Mouse (Mus musculus) embryonic facial prominence, embryonic 11.5 days (tissue): ENCODE measurements around the gene Ttll6. TPM values are rescaled to one million over a fixed set of nuclear protein-coding genes. Genes with fewer than 3 reads are reported as not detected.

ENCODE experiments used
- ATAC-seq: fragments of 200-750 bp; cut with Nextera tagmentation; replicated peaks from 2 replicates; pipeline ENCODE4 v1.8.0; 2017; ENCODE audit warnings: low read depth; ENCODE audit not compliant: insufficient number of reproducible peaks, low FRiP score, low TSS enrichment
- DNase-seq: peaks from one replicate; pipeline ENCODE4 v3.0.0-alpha.2; 2015; ENCODE audit warnings: low spot score
- H3K27ac ChIP-seq: fragments of 300-500 bp; sonication (generic); replicated peaks from 2 replicates; pipeline ENCODE4 v1.5.1; 2014; ENCODE audit warnings: mild to moderate bottlenecking, low read depth, low read length, control low read depth
- H3K27me3 ChIP-seq: fragments of 300-500 bp; sonication (generic); 2 replicates; pipeline ENCODE4 v1.6.1; 2014; ENCODE audit warnings: mild to moderate bottlenecking, low read length, moderate library complexity, mixed read lengths; ENCODE audit not compliant: control insufficient read depth, insufficient read depth
- H3K36me3 ChIP-seq: fragments of 300-500 bp; sonication (generic); replicated peaks from 2 replicates; pipeline ENCODE4 v1.6.1; 2014; ENCODE audit warnings: low read depth, mild to moderate bottlenecking, low read length, moderate library complexity, mixed read lengths; ENCODE audit not compliant: control insufficient read depth, insufficient read depth
- H3K4me1 ChIP-seq: fragments of 300-500 bp; sonication (generic); 2 replicates; pipeline ENCODE4 v1.6.1; 2014; ENCODE audit warnings: low read length, mixed read lengths; ENCODE audit not compliant: control insufficient read depth, insufficient read depth
- H3K4me2 ChIP-seq: fragments of 300-500 bp; sonication (generic); 2 replicates; pipeline ENCODE4 v1.6.1; 2014; ENCODE audit warnings: low read depth, mild to moderate bottlenecking, control low read depth, low read length, moderate library complexity
- H3K4me3 ChIP-seq: fragments of 300-500 bp; sonication (generic); 2 replicates; pipeline ENCODE4 v1.5.1; 2014; ENCODE audit warnings: low read depth, low read length, control low read depth
- H3K9ac ChIP-seq: fragments of 300-500 bp; sonication (generic); replicated peaks from 2 replicates; pipeline ENCODE4 v1.6.1; 2014; ENCODE audit warnings: mild to moderate bottlenecking, control low read depth, low read length
- H3K9me3 ChIP-seq: fragments of 300-500 bp; sonication (generic); replicated peaks from 2 replicates; pipeline ENCODE4 v1.6.1; 2016; ENCODE audit warnings: mild to moderate bottlenecking, low read length, inconsistent platforms, mixed read lengths; ENCODE audit not compliant: control insufficient read depth
- WGBS: fragments of 180-500 bp; shearing (Covaris S2); extraction: QIAGEN DNeasy Blood & Tissue Kit; methylation state at CpG from one replicate; pipeline ENCODE4 v1.1.7; 2014; 5-methylcytosine and 5-hydroxymethylcytosine counted together
- polyA plus RNA-seq: library from polyadenylated mRNA; unstranded; fragments of >200 nt; fragmentation: Nextera tagmentation; extraction: Ambion mirVana; gene quantifications from 2 replicates; pipeline ENCODE4 v1.2.1, GENCODE M21; 2014

Gene Ttll6
- polyA plus RNA-seq, 1 experiment from 2014 or later: not detected

DNA sequence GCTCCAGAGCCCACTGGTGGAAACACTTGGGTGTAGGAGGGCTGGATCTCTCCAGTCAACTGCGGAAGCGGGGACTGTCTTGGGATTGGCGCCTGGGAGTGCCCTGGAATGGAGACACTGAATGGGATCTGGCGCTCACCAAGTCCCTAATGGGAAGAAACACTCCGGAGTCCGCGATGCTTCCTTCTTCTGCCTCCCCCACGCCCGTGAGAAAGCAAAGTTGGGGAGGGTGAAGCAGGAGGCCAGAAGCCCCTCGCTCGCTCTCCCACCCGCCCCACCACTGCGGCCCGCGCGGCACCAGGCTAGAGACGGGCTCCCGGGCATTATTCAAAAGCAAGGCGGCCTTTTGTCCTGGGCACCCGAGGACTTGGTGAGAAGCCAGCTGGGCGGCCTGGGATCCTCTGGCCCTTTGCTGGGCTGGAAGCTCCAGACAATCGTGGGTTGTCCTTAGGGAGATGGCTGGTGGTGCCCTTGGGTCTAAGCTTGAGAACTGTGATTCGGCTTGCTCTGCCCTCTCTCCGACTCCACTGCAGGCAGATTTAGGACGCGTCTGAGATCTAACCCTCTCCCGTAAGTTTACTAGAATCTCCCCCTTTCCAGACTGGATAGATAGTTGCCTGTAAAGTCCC is 44.1 kb downstream of the Ttll6 start:
- Histone ChIP-seq H3K27ac (no peak overlapping the region), H3K36me3 (no peaks in the 10 kb centered on the region), H3K4me3 (no peak overlapping the region), H3K9me3 (no peaks in the 10 kb centered on the region), H3K4me2 (no peak overlapping the region), H3K9ac (no peak overlapping the region), H3K27me3 (peaks cover 90% of the 10 kb centered on the region), H3K4me1 (no peaks in the 10 kb centered on the region)
- under 1% methylated on average over 27 of the region's 27 CpGs for WGBS
- DNase-seq (no peak), ATAC-seq (no peak)

DNA sequence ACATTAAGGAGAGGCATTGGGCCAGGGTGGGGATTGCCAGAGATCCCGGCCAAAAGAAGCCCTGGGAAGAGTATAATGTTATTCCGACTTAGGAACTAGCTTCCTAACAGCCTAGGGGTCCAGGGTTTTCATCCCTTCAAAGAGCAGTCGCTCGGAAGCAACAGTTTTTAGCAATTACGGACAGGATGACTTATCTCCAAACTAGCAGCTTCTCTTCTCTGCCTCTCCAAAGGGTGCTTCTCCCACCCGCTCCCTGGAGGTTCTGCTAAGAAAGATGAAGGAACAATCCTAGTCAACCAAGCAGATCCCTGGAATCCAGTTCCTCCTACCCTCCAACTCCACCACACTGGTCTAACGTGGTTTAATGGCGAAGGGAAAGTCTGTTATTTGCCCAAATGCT is 44.8 kb downstream of the Ttll6 start:
- 1% methylated on average over 8 of the region's 8 CpGs for WGBS
- Histone ChIP-seq H3K27ac (no peak overlapping the region), H3K9me3 (no peaks in the 10 kb centered on the region), H3K4me1 (no peaks in the 10 kb centered on the region), H3K36me3 (no peaks in the 10 kb centered on the region), H3K27me3 (peaks cover 89% of the 10 kb centered on the region), H3K9ac (no peak overlapping the region), H3K4me2 (no peak overlapping the region), H3K4me3 (no peak overlapping the region)
- DNase-seq (no peak), ATAC-seq (no peak)

DNA sequence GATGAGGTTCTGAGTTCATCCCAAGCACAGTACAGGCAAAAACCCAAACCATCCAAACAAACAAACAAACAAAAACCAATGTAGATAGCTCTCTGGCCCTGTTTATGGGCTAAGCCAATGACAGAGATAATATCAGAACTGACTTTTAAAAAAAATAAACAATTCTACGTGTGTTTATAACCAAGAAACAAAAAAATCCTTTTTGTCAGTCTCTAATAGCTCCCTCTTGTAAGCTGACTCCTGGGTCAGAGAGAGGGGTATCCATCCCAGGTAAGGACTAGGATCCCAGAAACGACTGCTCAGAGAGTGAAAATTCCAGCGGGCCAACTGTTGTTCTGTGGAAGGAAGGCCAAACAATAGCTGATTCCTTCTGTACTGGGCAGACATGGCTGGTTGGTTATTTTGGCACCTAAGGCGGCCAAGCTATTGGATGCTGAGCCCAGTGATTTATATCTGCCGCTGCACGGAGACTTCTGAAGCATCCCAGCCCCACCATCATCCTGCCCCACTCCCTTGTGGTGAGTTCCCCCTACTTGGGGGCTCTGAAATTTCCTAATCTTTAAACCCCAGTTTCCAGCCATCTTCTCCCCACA is 45.4 kb downstream of the Ttll6 start:
- H3K9me3 ChIP-seq: no peaks in the 10 kb centered on the region
- H3K36me3 ChIP-seq: no peaks in the 10 kb centered on the region
- H3K27me3 ChIP-seq: peaks cover 87% of the 10 kb centered on the region
- no peak for ATAC-seq
- no peak overlapping the region for H3K4me3 ChIP-seq
- no peaks in the 10 kb centered on the region for H3K4me1 ChIP-seq
- no peak overlapping the region for H3K27ac ChIP-seq
- WGBS: 0% methylated on average over 6 of the region's 6 CpGs
- no peak overlapping the region for H3K4me2 ChIP-seq
- H3K9ac ChIP-seq: no peak overlapping the region
- no peak for DNase-seq

DNA sequence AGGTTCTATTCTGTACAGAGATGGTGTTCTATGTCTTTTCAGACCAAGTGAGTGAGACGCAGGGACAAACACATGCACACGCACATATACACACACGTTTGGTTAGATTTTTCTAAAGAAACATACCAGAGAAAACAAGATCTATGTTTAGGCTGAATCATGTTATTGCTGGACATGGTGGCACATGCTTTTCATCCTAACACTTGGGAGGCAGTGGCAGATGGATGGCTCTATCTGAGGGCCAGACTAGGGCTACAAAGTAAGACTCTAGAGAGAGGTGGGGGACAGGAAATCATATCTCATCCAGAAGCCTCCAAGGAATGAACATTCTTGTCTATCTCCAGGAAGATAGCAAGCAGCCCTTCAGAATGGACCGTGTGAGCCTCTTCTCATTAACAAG is 47.5 kb downstream of the Ttll6 start:
- WGBS: 20% methylated on average over 4 of the region's 4 CpGs
- no peaks in the 10 kb centered on the region for H3K9me3 ChIP-seq
- H3K4me1 ChIP-seq: no peaks in the 10 kb centered on the region
- no peak overlapping the region for H3K4me2 ChIP-seq
- peaks cover 87% of the 10 kb centered on the region for H3K27me3 ChIP-seq
- H3K9ac ChIP-seq: no peak overlapping the region
- no peak for ATAC-seq
- H3K4me3 ChIP-seq: no peak overlapping the region
- no peak for DNase-seq
- H3K27ac ChIP-seq: no peak overlapping the region
- H3K36me3 ChIP-seq: no peaks in the 10 kb centered on the region

DNA sequence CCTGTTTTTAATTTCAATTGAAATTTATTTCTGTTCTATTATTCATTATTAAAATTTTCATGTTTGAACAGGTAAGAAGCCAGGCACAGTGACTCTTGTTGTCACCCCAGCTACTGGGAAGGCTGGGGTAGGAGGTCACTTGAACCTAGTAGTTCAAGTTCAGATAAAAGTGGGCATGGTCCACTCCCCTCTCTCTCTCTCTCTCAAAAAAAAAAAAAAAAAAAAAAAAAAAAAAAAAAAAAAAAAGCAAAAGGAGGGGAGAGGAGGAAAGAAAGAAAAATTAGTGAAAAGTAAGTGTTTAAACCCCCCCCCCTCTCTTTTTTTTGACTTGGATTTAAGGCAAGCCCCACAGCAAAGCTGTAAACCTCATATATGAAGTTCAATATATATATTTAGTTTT is 50.6 kb downstream of the Ttll6 start:
- Histone ChIP-seq H3K9me3 (no peaks in the 10 kb centered on the region), H3K4me3 (no peak overlapping the region), H3K27me3 (peaks cover 88% of the 10 kb centered on the region), H3K27ac (no peak overlapping the region), H3K36me3 (no peaks in the 10 kb centered on the region), H3K9ac (no peak overlapping the region), H3K4me2 (no peak overlapping the region), H3K4me1 (no peaks in the 10 kb centered on the region)
- no peak for DNase-seq
- ATAC-seq: no peak

DNA sequence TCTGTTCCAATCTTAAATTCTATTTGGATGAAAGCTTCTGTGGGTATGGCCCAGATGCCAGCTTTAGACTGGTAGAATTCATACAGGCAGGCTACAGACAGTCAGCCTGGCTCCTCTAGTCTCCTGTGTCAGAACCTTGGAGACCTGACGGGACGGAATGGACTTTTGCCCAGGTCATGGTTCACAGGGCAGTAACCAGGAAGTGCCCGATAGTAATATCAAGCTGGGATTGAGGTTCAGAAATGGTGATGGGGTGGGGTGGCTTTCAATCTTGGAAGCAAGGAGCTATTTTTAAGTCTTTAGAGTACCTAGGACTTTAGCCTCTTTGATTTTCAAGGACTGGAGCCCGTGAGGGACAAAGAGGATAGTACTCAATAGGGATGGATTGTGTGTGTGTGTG is 53.7 kb downstream of the Ttll6 start:
- no peak overlapping the region for H3K4me2 ChIP-seq
- no peaks in the 10 kb centered on the region for H3K9me3 ChIP-seq
- no peaks in the 10 kb centered on the region for H3K36me3 ChIP-seq
- WGBS: 16% methylated on average over 4 of the region's 4 CpGs
- no peak overlapping the region for H3K4me3 ChIP-seq
- peaks cover 86% of the 10 kb centered on the region for H3K27me3 ChIP-seq
- no peak overlapping the region for H3K9ac ChIP-seq
- no peak for ATAC-seq
- no peak for DNase-seq
- no peaks in the 10 kb centered on the region for H3K4me1 ChIP-seq
- no peak overlapping the region for H3K27ac ChIP-seq

DNA sequence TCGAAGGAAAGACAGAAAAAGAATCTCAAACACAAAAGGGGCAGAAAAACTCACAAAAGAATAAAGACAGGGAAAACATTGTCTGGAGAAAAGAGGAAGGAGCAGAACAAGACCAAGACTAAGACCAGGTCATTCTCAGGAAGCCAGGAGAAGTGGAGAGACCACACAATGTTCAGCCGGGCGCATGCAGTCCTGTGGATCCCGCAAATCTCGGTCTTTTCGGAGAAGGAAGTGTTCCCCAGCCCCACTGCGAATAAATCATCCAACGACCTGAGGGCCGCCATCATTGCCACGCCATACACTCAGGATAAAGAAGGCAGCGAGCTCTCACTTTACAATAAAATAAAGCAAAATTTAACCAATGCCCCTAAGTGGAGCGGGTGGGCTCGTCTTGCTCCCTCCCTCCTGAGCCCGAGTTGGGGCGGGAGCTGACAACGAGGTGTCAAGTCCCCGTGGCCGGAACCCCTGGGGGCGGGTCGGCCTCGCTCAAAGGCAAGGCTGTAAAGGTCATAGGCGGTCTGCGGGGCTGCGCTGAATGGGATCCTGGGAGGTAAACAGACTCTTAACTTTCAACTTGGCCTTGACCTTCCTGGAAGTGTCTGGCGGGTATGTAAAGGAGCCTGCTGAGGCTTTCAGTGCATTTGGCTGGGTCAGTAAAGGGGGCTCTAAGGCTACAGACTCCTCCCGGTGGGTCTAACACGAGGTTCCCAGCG is 56.4 kb downstream of the Ttll6 start:
- Histone ChIP-seq H3K9me3 (no peaks in the 10 kb centered on the region), H3K27me3 (peaks cover 94% of the 10 kb centered on the region), H3K4me3 (no peak overlapping the region), H3K27ac (no peak overlapping the region), H3K4me2 (no peak overlapping the region), H3K9ac (no peak overlapping the region), H3K4me1 (no peaks in the 10 kb centered on the region), H3K36me3 (no peaks in the 10 kb centered on the region)
- DNase-seq (no peak), ATAC-seq (no peak)
- WGBS: under 1% methylated on average over 28 of the region's 28 CpGs

DNA sequence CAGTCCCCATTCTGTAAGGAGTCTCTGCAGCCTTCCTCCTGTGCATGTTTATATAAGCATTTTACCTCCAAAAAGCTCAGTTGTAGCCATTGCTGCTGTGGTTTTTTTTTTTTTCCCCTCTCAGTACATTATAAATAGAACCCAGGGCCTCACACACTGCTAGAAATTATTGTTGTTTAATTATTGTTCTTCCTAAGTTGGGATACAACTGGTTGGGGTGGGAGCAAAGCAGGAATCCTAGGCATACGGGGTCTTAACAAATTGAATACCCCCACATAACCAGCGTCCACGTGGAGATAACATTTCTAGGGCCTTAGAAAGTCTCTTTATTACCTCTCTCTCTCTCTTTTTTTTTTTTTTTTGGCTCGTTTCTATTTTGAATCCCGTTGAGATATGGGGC is 57.5 kb downstream of the Ttll6 start:
- Histone ChIP-seq H3K4me2 (no peak overlapping the region), H3K4me1 (no peaks in the 10 kb centered on the region), H3K9me3 (no peaks in the 10 kb centered on the region), H3K4me3 (no peak overlapping the region), H3K27ac (no peak overlapping the region), H3K36me3 (no peaks in the 10 kb centered on the region), H3K27me3 (peaks cover 94% of the 10 kb centered on the region), H3K9ac (no peak overlapping the region)
- DNase-seq (no peak), ATAC-seq (no peak)
- 4% methylated on average over 5 of the region's 5 CpGs for WGBS
